Mouse (Mus musculus): ENCODE measurements at regions not wholly inside any gene's neighbourhood (a gene's known extent, or its start where the extent isn't known, plus 50 kb on each side); places are given as distances from the start of the nearest gene placed in this dataset.

- TF ChIP-seq CHD2 (IDR thresholded peaks at IDR 0.05; ENCODE audit: low read depth, low read length), result no peak
- no peak for TF ChIP-seq MAFK (IDR thresholded peaks at IDR 0.05; ENCODE audit: insufficient read depth, low read depth, low read length)
Observed at GRCm38 (mm10) chr11:37678484-37679193, 442.9 kb upstream of the Tenm2 start.

All from ES-E14 (cell line).